Mouse (Mus musculus) c-Kit-positive CD71-negative TER-119-negative erythroid progenitor cells, embryonic 14.5 days (primary cell): Measurements from ENCODE around the gene 1700012A03Rik.

Experiments
- DNase-seq: peaks from one replicate; pipeline ENCODE4 v3.0.0-alpha.2; 2013; ENCODE audit warnings: low read depth

The 1700012A03Rik gene

GRCm38 (mm10) chr6:32093312-32093711 is 43.3 kb downstream of the 1700012A03Rik start:
- DNase-seq, result no peak

- no peak for DNase-seq
Measured at GRCm38 (mm10) chr6:32105547-32106275, 55.7 kb downstream of the 1700012A03Rik start.
